16 mouse cellular contexts compared by ENCODE assay signal in genomic region chr1:83451291-83451690, GRCm38 (mm10). TPM values are rescaled to one million over a fixed set of nuclear protein-coding genes. Genes with fewer than 3 reads are reported as not detected.
DNase-seq lines count a peak whose midpoint lies in the region; ATAC-seq and TF ChIP-seq lines count a peak whose summit lies in the region.
"Had no signal": no experiment of that assay in that cellular context is flagged by ENCODE, and none has a peak within 500 bp of the region (broad histone marks: within the 10 kb centered on the region; RNA-seq: fewer than 3 reads in every experiment).

No protein-coding gene starts in this region.

- H3K4me1 ChIP-seq in hindbrain, postnatal 0 days (ENCODE audit: insufficient read depth, low read length): no peaks in the 10 kb centered on the region
- no peaks in the 10 kb centered on the region for H3K4me1 ChIP-seq in hindbrain, embryonic 13.5 days (replicated peaks)
- H3K4me1 ChIP-seq in intestine, embryonic 15.5 days (replicated peaks): no peaks in the 10 kb centered on the region
- H3K4me1 ChIP-seq: embryonic facial prominence, embryonic 15.5 days; midbrain, embryonic 10.5 days had no signal

- no peaks in the 10 kb centered on the region for H3K36me3 ChIP-seq in hindbrain, postnatal 0 days (ENCODE audit: insufficient read depth, low read length)
- no peaks in the 10 kb centered on the region for H3K36me3 ChIP-seq in hindbrain, embryonic 13.5 days
- H3K36me3 ChIP-seq in intestine, embryonic 15.5 days: no peaks in the 10 kb centered on the region
- H3K36me3 ChIP-seq: embryonic facial prominence, embryonic 15.5 days; midbrain, embryonic 10.5 days had no signal

- intact Hi-C loops in left cerebral cortex, postnatal 10 days (cut with DNase I): no loop called here

- no peaks in the 10 kb centered on the region for H3K27me3 ChIP-seq in hindbrain, postnatal 0 days (ENCODE audit: insufficient read depth, low read length)
- H3K27me3 ChIP-seq in hindbrain, embryonic 13.5 days: no peaks in the 10 kb centered on the region
- H3K27me3 ChIP-seq in intestine, embryonic 15.5 days (replicated peaks): no peaks in the 10 kb centered on the region
- H3K27me3 ChIP-seq: embryonic facial prominence, embryonic 15.5 days had no signal

- ATAC-seq in hindbrain, postnatal 0 days: peak; percentile 76
- ATAC-seq in hindbrain, embryonic 13.5 days (ENCODE audit: low FRiP score): no peak
- no peak for ATAC-seq in intestine, embryonic 15.5 days
- ATAC-seq: forebrain, postnatal 0 days; intestine, embryonic 16.5 days; Patski had no signal

- H3K27ac ChIP-seq in hindbrain, postnatal 0 days: no peak overlapping the region
- no peak overlapping the region for H3K27ac ChIP-seq in hindbrain, embryonic 13.5 days
- H3K27ac ChIP-seq in intestine, embryonic 15.5 days: no peak overlapping the region
- H3K27ac ChIP-seq: embryonic facial prominence, embryonic 15.5 days; midbrain, embryonic 10.5 days; stomach, postnatal 0 days had no signal

- DNase-seq in hindbrain, postnatal 0 days (ENCODE audit: low spot score): peak; percentile 68
- DNase-seq in cerebellum, adult 18-20 months: peak; percentile 70 to 77
- peak; percentile 9 for DNase-seq in embryo, embryonic 10.5 days (ENCODE audit: low spot score)
- peak; percentile 16 for DNase-seq in retina, embryonic 14.5 days (ENCODE audit: low spot score)
- no peak for DNase-seq in left cerebral cortex, postnatal 10 days (ENCODE audit: extremely low spot score in 1 of 2, low spot score in 2 of 2)
- DNase-seq: adrenal gland, adult 8-10 months; forebrain, postnatal 0 days; spleen, adult 18-20 months had no signal

- no peak overlapping the region for H3K9ac ChIP-seq in hindbrain, postnatal 0 days (replicated peaks; ENCODE audit: low read length)
- H3K9ac ChIP-seq in hindbrain, embryonic 13.5 days: no peak overlapping the region
- H3K9ac ChIP-seq in intestine, embryonic 15.5 days: no peak overlapping the region
- H3K9ac ChIP-seq: embryonic facial prominence, embryonic 15.5 days; forebrain, postnatal 0 days had no signal

- no peaks in the 10 kb centered on the region for H3K9me3 ChIP-seq in hindbrain, postnatal 0 days (ENCODE audit: low read length)
- no peaks in the 10 kb centered on the region for H3K9me3 ChIP-seq in hindbrain, embryonic 13.5 days
- H3K9me3 ChIP-seq in intestine, embryonic 15.5 days: no peaks in the 10 kb centered on the region
- H3K9me3 ChIP-seq: embryonic facial prominence, embryonic 15.5 days; midbrain, embryonic 10.5 days had no signal

- H3K4me2 ChIP-seq in hindbrain, postnatal 0 days (ENCODE audit: low read depth, low read length): no peak overlapping the region
- H3K4me2 ChIP-seq in hindbrain, embryonic 13.5 days: no peak overlapping the region
- H3K4me2 ChIP-seq in intestine, embryonic 15.5 days (replicated peaks): no peak overlapping the region
- H3K4me2 ChIP-seq: embryonic facial prominence, embryonic 15.5 days had no signal

- WGBS in hindbrain, postnatal 0 days: 76% methylated on average over 5 of the region's 5 CpGs
- WGBS in hindbrain, embryonic 13.5 days: 69% methylated on average over 5 of the region's 5 CpGs
- WGBS in intestine, embryonic 15.5 days: 69% methylated on average over 5 of the region's 5 CpGs

- no peak overlapping the region for H3K4me3 ChIP-seq in hindbrain, postnatal 0 days (ENCODE audit: low read length)
- H3K4me3 ChIP-seq in hindbrain, embryonic 13.5 days: no peak overlapping the region
- H3K4me3 ChIP-seq in intestine, embryonic 15.5 days (replicated peaks): no peak overlapping the region
- H3K4me3 ChIP-seq: embryonic facial prominence, embryonic 15.5 days; midbrain, embryonic 10.5 days had no signal

- no peak for TF ChIP-seq CTCF in hindbrain, postnatal 0 days (IDR thresholded peaks at IDR 0.05; ENCODE audit: low read depth)

RNA-seq across cellular contexts. Expression of gene Sphkap, which starts 43.3 kb away (rescaled TPM):
- 70.9 and 76.3 TPM in 2 replicates for total RNA-seq in hindbrain, postnatal 0 days (2014; rRNA removed)
- polyA plus RNA-seq in hindbrain, postnatal 0 days (2015; fragmentation: Nextera tagmentation; extraction: Ambion mirVana): 23.7 and 25.4 TPM in 2 replicates
- polyA plus RNA-seq in hindbrain, embryonic 13.5 days (2015; fragmentation: Nextera tagmentation; extraction: Ambion mirVana): 5.3 and 5.6 TPM in 2 replicates
- polyA plus RNA-seq in intestine, embryonic 15.5 days (2015; fragmentation: Nextera tagmentation; extraction: Ambion mirVana): 1.4 and 1.8 TPM in 2 replicates
- total RNA-seq in left cerebral cortex, postnatal 10 days (2021): 100 to 1,000 TPM; 185 to 222 TPM
- total RNA-seq: liver, adult 2 months had no signal
- polyA plus RNA-seq: liver, adult 2 months had no signal

Comparison
In these comparisons a context has a peak if more than half of its experiments do, and no peak if none do; other contexts are left out.
1. DNase-seq: peak in hindbrain, postnatal 0 days (single experiment), cerebellum, adult 18-20 months (2 of 2), embryo, embryonic 10.5 days (single experiment) and retina, embryonic 14.5 days (single experiment); none in left cerebral cortex, postnatal 10 days (0 of 2).